9 mouse cellular contexts compared by ENCODE assay signal in the genomic region with DNA sequence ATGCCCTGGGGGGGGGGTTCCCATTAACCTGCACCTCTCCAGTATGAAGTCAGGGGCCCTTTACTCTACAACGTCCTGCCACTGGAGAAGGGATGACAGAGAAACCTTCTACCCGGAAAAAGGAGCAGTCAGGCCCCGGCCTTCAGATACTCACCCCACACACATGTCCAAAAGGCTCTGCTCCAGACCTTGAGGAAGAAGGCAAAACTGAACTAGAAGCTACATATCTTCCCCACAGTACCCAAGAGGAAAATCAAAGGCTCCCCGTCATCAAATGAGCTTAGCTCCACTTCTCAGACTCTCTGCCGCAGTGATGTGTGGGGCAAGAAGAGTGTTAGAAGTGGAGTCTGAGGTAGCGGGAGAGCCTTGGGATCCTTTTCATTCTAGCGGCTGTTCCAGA. TPM values are rescaled to one million over a fixed set of nuclear protein-coding genes. Genes with fewer than 3 reads are reported as not detected.
A peak's percentile ranks its signal among the peaks of the same experiment; 100 is the strongest.
DNase-seq lines count a peak whose midpoint lies in the region; ATAC-seq and TF ChIP-seq lines count a peak whose summit lies in the region.
"Had no signal": no experiment of that assay in that cellular context is flagged by ENCODE, and none has a peak within 500 bp of the region (broad histone marks: within the 10 kb centered on the region; RNA-seq: fewer than 3 reads in every experiment).

No protein-coding gene starts in this region.

- no peak overlapping the region for H3K27ac ChIP-seq in heart, postnatal 0 days (ENCODE audit: low read depth)
- H3K27ac ChIP-seq in brown adipose tissue, adult 24 weeks (replicated peaks; ENCODE audit: low read depth, low read length), result no peak overlapping the region
- H3K27ac ChIP-seq in hindbrain, embryonic 15.5 days (replicated peaks), result no peak overlapping the region
- H3K27ac ChIP-seq in midbrain, embryonic 13.5 days, result no peak overlapping the region

- TF ChIP-seq CTCF in heart, postnatal 0 days (IDR thresholded peaks at IDR 0.05; ENCODE audit: low read depth), result no peak

- H3K4me3 ChIP-seq in heart, postnatal 0 days (ENCODE audit: low read depth, low read length), result 0 out of 2 replicates have a peak overlapping the region, but pooled peaks have one; percentile 61
- H3K4me3 ChIP-seq in brown adipose tissue, adult 24 weeks (ENCODE audit: insufficient read depth, low read depth, low read length), result peak overlapping the region; percentile 61
- peak overlapping the region; percentile 49; the same call in 1 of the 2 replicates for H3K4me3 ChIP-seq in hindbrain, embryonic 15.5 days
- H3K4me3 ChIP-seq in midbrain, embryonic 13.5 days (replicated peaks), result peak overlapping the region; percentile 43

- peak overlapping the region; percentile 97 for H3K4me2 ChIP-seq in heart, postnatal 0 days (ENCODE audit: low read depth, low read length)
- H3K4me2 ChIP-seq in hindbrain, embryonic 15.5 days, result peak overlapping the region; percentile 92
- peak overlapping the region; percentile 81 for H3K4me2 ChIP-seq in midbrain, embryonic 13.5 days (replicated peaks)

- no peaks in the 10 kb centered on the region for H3K27me3 ChIP-seq in heart, postnatal 0 days (ENCODE audit: control insufficient read depth, insufficient read depth, low read length)
- peaks cover 10% of the 10 kb centered on the region; the same call in 1 of the 2 replicates for H3K27me3 ChIP-seq in hindbrain, embryonic 15.5 days
- peaks cover 59% of the 10 kb centered on the region for H3K27me3 ChIP-seq in midbrain, embryonic 13.5 days

- TF ChIP-seq EP300 in heart, postnatal 0 days (IDR thresholded peaks at IDR 0.05; ENCODE audit: low read depth), result no peak

- H3K36me3 ChIP-seq in heart, postnatal 0 days (replicated peaks; ENCODE audit: control insufficient read depth, insufficient read depth, low read length), result no peaks in the 10 kb centered on the region
- H3K36me3 ChIP-seq in hindbrain, embryonic 15.5 days, result no peaks in the 10 kb centered on the region
- no peaks in the 10 kb centered on the region for H3K36me3 ChIP-seq in midbrain, embryonic 13.5 days

- H3K9me3 ChIP-seq in heart, postnatal 0 days (replicated peaks; ENCODE audit: control insufficient read depth, low read length), result no peaks in the 10 kb centered on the region
- no peaks in the 10 kb centered on the region for H3K9me3 ChIP-seq in hindbrain, embryonic 15.5 days
- no peaks in the 10 kb centered on the region for H3K9me3 ChIP-seq in midbrain, embryonic 13.5 days

- intact Hi-C loops in heart, postnatal 10 days (cut with DNase I), result no loop called here

- WGBS in heart, postnatal 0 days, result 48% methylated on average over 7 of the region's 7 CpGs
- WGBS in hindbrain, embryonic 15.5 days, result 47% methylated on average over 7 of the region's 7 CpGs
- WGBS in midbrain, embryonic 13.5 days, result 49% methylated on average over 7 of the region's 7 CpGs

- peaks cover 9% of the 10 kb centered on the region for H3K4me1 ChIP-seq in heart, postnatal 0 days (ENCODE audit: control insufficient read depth, insufficient read depth)
- no peaks in the 10 kb centered on the region for H3K4me1 ChIP-seq in brown adipose tissue, adult 24 weeks (ENCODE audit: control insufficient read depth, insufficient read depth, insufficient read length, low read length)
- peaks cover 22% of the 10 kb centered on the region for H3K4me1 ChIP-seq in hindbrain, embryonic 15.5 days (replicated peaks)
- H3K4me1 ChIP-seq in midbrain, embryonic 13.5 days (replicated peaks), result peaks cover 28% of the 10 kb centered on the region

- no peak for ATAC-seq in heart, postnatal 0 days (ENCODE audit: insufficient read depth, low read depth)
- ATAC-seq in hindbrain, embryonic 15.5 days (ENCODE audit: low FRiP score, low read depth), result no peak
- ATAC-seq in midbrain, embryonic 13.5 days, result no peak

- no peak overlapping the region for H3K9ac ChIP-seq in heart, postnatal 0 days (replicated peaks; ENCODE audit: low read depth, low read length)
- no peak overlapping the region for H3K9ac ChIP-seq in hindbrain, embryonic 15.5 days
- H3K9ac ChIP-seq in midbrain, embryonic 13.5 days (replicated peaks), result no peak overlapping the region

- no peak for DNase-seq in heart, postnatal 0 days (ENCODE audit: low spot score)
- no peak for DNase-seq in heart, postnatal 10 days
- no peak for DNase-seq in retina, embryonic 14.5 days (ENCODE audit: low spot score)
- DNase-seq in embryo, embryonic 11 days, result no peak
- DNase-seq in kidney, postnatal 10 days, result no peak
- DNase-seq: gastrocnemius, postnatal 25 days had no signal

RNA-seq across cellular contexts. Expression of gene Fkbp11, which starts 1.3 kb away (rescaled TPM):
- total RNA-seq in heart, postnatal 0 days (2014; rRNA removed; ENCODE audit: low replicate concordance), result 4.3 and 26.7 TPM in 2 replicates
- polyA plus RNA-seq in heart, postnatal 0 days (2015; fragmentation: Nextera tagmentation; extraction: Ambion mirVana), result 21.7 and 22.0 TPM in 2 replicates
- 10 to 100 TPM in 1 of 2 experiments, 1 to 10 TPM in 1; 8.1 to 10.2 TPM for total RNA-seq in heart, postnatal 10 days (2021)
- 1.9 TPM in 1 of 2 replicates, not detected in the other for polyA plus RNA-seq in brown adipose tissue, adult 24 weeks (2012; ENCODE audit: insufficient read depth, insufficient read length, missing spikeins)
- polyA plus RNA-seq in hindbrain, embryonic 15.5 days (2015; fragmentation: Nextera tagmentation; extraction: Ambion mirVana), result 5.7 TPM in 2 replicates
- polyA plus RNA-seq in midbrain, embryonic 13.5 days (2015; fragmentation: Nextera tagmentation; extraction: Ambion mirVana), result 3.5 and 4.1 TPM in 2 replicates

RNA-seq across cellular contexts. Expression of gene Ccdc65, which starts 18.7 kb away (rescaled TPM):
- total RNA-seq in heart, postnatal 0 days (2014; rRNA removed; ENCODE audit: low replicate concordance), result 0.77 TPM in 1 of 2 replicates, not detected in the other
- 0.25 and 0.86 TPM in 2 replicates for polyA plus RNA-seq in heart, postnatal 0 days (2015; fragmentation: Nextera tagmentation; extraction: Ambion mirVana)
- under 1 TPM; 0.12 to 0.41 TPM for total RNA-seq in heart, postnatal 10 days (2021)
- not detected in 2 replicates for polyA plus RNA-seq in brown adipose tissue, adult 24 weeks (2012; ENCODE audit: insufficient read depth, insufficient read length, missing spikeins)
- 6.8 TPM in 2 replicates for polyA plus RNA-seq in hindbrain, embryonic 15.5 days (2015; fragmentation: Nextera tagmentation; extraction: Ambion mirVana)
- 2.6 and 3.2 TPM in 2 replicates for polyA plus RNA-seq in midbrain, embryonic 13.5 days (2015; fragmentation: Nextera tagmentation; extraction: Ambion mirVana)
- total RNA-seq: gastrocnemius, postnatal 25 days had no signal

RNA-seq across cellular contexts. Expression of gene Arf3, which starts 36.3 kb away (rescaled TPM):
- 27.6 and 28.7 TPM in 2 replicates for total RNA-seq in heart, postnatal 0 days (2014; rRNA removed; ENCODE audit: low replicate concordance)
- 15.9 and 17.3 TPM in 2 replicates for polyA plus RNA-seq in heart, postnatal 0 days (2015; fragmentation: Nextera tagmentation; extraction: Ambion mirVana)
- 10 to 100 TPM; 36.3 to 40.1 TPM for total RNA-seq in heart, postnatal 10 days (2021)
- 25.8 and 32.2 TPM in 2 replicates for polyA plus RNA-seq in brown adipose tissue, adult 24 weeks (2012; ENCODE audit: insufficient read depth, insufficient read length, missing spikeins)
- 100.0 and 107 TPM in 2 replicates for polyA plus RNA-seq in hindbrain, embryonic 15.5 days (2015; fragmentation: Nextera tagmentation; extraction: Ambion mirVana)
- polyA plus RNA-seq in midbrain, embryonic 13.5 days (2015; fragmentation: Nextera tagmentation; extraction: Ambion mirVana), result 57.5 and 66.0 TPM in 2 replicates

RNA-seq across cellular contexts. Expression of gene Rnd1, which starts 49.5 kb away (rescaled TPM):
- total RNA-seq in heart, postnatal 0 days (2014; rRNA removed; ENCODE audit: low replicate concordance), result 7.1 and 13.0 TPM in 2 replicates
- 1.0 and 1.1 TPM in 2 replicates for polyA plus RNA-seq in heart, postnatal 0 days (2015; fragmentation: Nextera tagmentation; extraction: Ambion mirVana)
- total RNA-seq in heart, postnatal 10 days (2021), result 1 to 10 TPM in 1 of 2 experiments, under 1 TPM in 1; 0.84 to 1.9 TPM
- 1.7 and 1.8 TPM in 2 replicates for polyA plus RNA-seq in brown adipose tissue, adult 24 weeks (2012; ENCODE audit: insufficient read depth, insufficient read length, missing spikeins)
- polyA plus RNA-seq in hindbrain, embryonic 15.5 days (2015; fragmentation: Nextera tagmentation; extraction: Ambion mirVana), result 10.3 and 10.4 TPM in 2 replicates
- polyA plus RNA-seq in midbrain, embryonic 13.5 days (2015; fragmentation: Nextera tagmentation; extraction: Ambion mirVana), result 10.2 and 12.7 TPM in 2 replicates

RNA-seq across cellular contexts. Expression of gene Wnt10b, which starts 51.2 kb away (rescaled TPM):
- not detected in 2 replicates for total RNA-seq in heart, postnatal 0 days (2014; rRNA removed; ENCODE audit: low replicate concordance)
- 0.07 TPM in 1 of 2 replicates, not detected in the other for polyA plus RNA-seq in heart, postnatal 0 days (2015; fragmentation: Nextera tagmentation; extraction: Ambion mirVana)
- under 1 TPM; 0.43 to 0.67 TPM for total RNA-seq in heart, postnatal 10 days (2021)
- 0.83 and 0.95 TPM in 2 replicates for polyA plus RNA-seq in brown adipose tissue, adult 24 weeks (2012; ENCODE audit: insufficient read depth, insufficient read length, missing spikeins)
- polyA plus RNA-seq in hindbrain, embryonic 15.5 days (2015; fragmentation: Nextera tagmentation; extraction: Ambion mirVana), result not detected in 2 replicates
- polyA plus RNA-seq in midbrain, embryonic 13.5 days (2015; fragmentation: Nextera tagmentation; extraction: Ambion mirVana), result 0.24 TPM in 1 of 2 replicates, not detected in the other
